Mouse (Mus musculus): ENCODE measurements at regions not wholly inside any gene's neighbourhood (a gene's known extent, or its start where the extent isn't known, plus 50 kb on each side); places are given as distances from the start of the nearest gene placed in this dataset.

DNA sequence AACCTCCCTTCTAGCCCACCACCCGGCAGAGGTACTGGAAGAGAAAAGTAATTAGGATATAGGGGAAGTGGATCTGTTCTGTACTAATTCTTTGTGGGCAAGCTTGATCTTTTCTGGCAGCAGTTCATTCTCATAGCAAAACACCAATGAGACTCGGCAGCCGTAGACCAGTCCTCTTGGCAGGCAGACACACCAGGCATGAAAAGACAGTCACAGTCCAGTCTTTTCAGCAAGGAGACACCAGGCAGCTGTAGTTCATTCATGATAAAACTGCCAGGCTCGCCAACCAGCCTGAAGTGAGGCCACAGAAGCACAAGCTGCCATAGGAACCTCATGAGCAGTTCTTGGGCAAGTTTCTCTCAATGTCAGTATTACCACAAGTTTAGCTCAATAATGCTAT is 383.5 kb upstream of the Zic4 start:
- Histone ChIP-seq H3K4me3 (ENCODE audit: low read length) (no peak overlapping the region), H3K9me3 (ENCODE audit: control insufficient read depth, low read length) (no peaks in the 10 kb centered on the region), H3K4me1 (ENCODE audit: control insufficient read depth, insufficient read depth, low read length) (no peaks in the 10 kb centered on the region), H3K36me3 (ENCODE audit: control insufficient read depth, insufficient read depth, low read length) (no peaks in the 10 kb centered on the region), H3K27me3 (replicated peaks; ENCODE audit: control insufficient read depth, insufficient read depth, low read length) (no peaks in the 10 kb centered on the region), H3K4me2 (ENCODE audit: low read depth, low read length) (no peak overlapping the region), H3K27ac (ENCODE audit: low read length) (no peak overlapping the region), H3K9ac (ENCODE audit: low read depth, low read length) (no peak overlapping the region)
- 76% methylated on average over 4 of the region's 4 CpGs for WGBS
- no peak for ATAC-seq

DNA sequence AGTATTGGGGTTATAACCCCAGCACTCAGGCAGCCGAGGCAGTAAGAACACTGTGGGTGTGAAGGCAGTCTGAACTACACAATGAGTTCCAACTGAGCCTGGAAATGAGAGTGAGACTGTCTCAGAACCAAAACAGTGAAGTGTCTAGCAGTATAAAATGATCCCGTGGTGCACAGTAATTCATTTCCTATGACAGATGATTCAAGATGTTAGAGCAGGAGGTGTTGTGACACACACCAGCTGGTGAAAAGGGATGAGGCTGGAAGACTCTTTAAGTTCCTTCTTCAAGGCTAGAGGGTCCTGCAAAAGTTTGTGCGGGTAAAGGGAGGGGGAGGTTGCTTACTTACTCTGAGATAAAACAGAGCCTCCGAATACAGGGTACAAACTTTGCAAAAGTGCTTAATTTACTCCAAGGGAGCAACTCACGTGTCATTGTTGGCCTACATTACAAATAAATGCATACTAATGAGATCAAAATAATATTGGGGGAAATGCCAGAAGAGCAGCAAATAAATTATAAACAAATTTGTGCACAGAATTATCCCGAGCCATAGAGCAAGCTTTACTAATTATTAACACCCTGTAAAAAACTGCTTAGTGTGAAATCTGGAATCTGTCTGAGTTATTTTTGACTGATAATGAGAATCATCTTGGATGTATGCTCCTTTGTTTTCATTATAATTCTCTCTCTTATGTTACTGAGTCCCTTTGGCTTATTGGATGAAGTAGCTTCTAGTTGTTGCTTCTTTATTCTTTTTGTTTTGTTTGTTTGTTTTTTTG is 382.0 kb upstream of the Zic4 start:
- 45% methylated on average over 6 of the region's 6 CpGs for WGBS
- no peak overlapping the region for H3K4me2 ChIP-seq (ENCODE audit: low read depth, low read length)
- no peak overlapping the region for H3K4me3 ChIP-seq (ENCODE audit: low read length)
- H3K9ac ChIP-seq (ENCODE audit: low read depth, low read length): no peak overlapping the region
- ATAC-seq: no peak
- H3K27ac ChIP-seq (ENCODE audit: low read length): no peak overlapping the region
- H3K27me3 ChIP-seq (replicated peaks; ENCODE audit: control insufficient read depth, insufficient read depth, low read length): no peaks in the 10 kb centered on the region
- H3K36me3 ChIP-seq (ENCODE audit: control insufficient read depth, insufficient read depth, low read length): no peaks in the 10 kb centered on the region
- no peaks in the 10 kb centered on the region for H3K4me1 ChIP-seq (ENCODE audit: control insufficient read depth, insufficient read depth, low read length)
- H3K9me3 ChIP-seq (ENCODE audit: control insufficient read depth, low read length): no peaks in the 10 kb centered on the region

DNA sequence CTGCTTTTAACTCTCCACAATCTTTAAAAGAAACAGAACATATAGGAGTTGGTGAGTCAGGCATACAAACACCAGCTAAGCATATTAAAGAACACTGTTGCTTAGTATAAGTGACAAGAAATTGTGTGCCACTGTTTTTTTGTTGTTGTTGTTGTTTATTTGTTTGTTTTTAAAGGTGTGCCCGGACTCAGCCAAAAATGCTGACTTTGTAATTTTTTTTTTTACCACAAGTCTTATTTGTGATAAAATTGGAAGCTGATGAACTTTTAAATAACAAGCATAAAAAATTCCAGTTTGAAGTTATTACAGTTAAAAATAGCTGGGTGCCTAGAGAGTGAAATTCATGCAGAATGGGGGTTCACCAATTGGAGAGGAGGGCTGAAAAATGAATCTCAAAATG is 363.0 kb upstream of the Zic4 start:
- Histone ChIP-seq H3K9ac (ENCODE audit: low read depth, low read length) (no peak overlapping the region), H3K4me1 (ENCODE audit: control insufficient read depth, insufficient read depth, low read length) (no peaks in the 10 kb centered on the region), H3K36me3 (ENCODE audit: control insufficient read depth, insufficient read depth, low read length) (no peaks in the 10 kb centered on the region), H3K27ac (ENCODE audit: low read length) (no peak overlapping the region), H3K27me3 (replicated peaks; ENCODE audit: control insufficient read depth, insufficient read depth, low read length) (no peaks in the 10 kb centered on the region), H3K4me3 (ENCODE audit: low read length) (no peak overlapping the region), H3K9me3 (ENCODE audit: control insufficient read depth, low read length) (no peaks in the 10 kb centered on the region), H3K4me2 (ENCODE audit: low read depth, low read length) (no peak overlapping the region)
- 88% methylated on average over 1 of the region's 1 CpGs for WGBS
- ATAC-seq: no peak

DNA sequence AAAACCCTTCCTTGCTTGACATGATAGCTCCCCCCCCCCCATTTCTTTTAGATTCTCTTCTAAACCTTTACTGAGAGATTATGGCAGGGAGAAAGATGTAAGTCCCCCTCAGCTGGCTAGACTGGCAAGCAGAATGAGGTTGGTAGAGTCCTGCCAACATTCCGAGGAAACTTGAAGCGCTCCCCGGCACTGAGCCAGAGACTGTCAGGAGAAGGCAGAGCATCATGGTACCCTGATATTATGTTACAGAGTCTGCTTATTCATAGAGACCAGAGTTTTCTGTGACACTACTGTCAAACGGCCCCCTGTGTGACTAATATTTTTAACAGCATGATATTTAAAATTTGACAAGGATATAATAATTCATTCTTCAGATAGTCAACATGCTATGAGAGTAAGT is 358.0 kb upstream of the Zic4 start:
- WGBS: 79% methylated on average over 4 of the region's 4 CpGs
- no peak overlapping the region for H3K9ac ChIP-seq (ENCODE audit: low read depth, low read length)
- H3K4me3 ChIP-seq (ENCODE audit: low read length): no peak overlapping the region
- H3K27me3 ChIP-seq (replicated peaks; ENCODE audit: control insufficient read depth, insufficient read depth, low read length): no peaks in the 10 kb centered on the region
- ATAC-seq: no peak
- no peak overlapping the region for H3K4me2 ChIP-seq (ENCODE audit: low read depth, low read length)
- H3K9me3 ChIP-seq (ENCODE audit: control insufficient read depth, low read length): no peaks in the 10 kb centered on the region
- H3K36me3 ChIP-seq (ENCODE audit: control insufficient read depth, insufficient read depth, low read length): no peaks in the 10 kb centered on the region
- no peak overlapping the region for H3K27ac ChIP-seq (ENCODE audit: low read length)
- H3K4me1 ChIP-seq (ENCODE audit: control insufficient read depth, insufficient read depth, low read length): no peaks in the 10 kb centered on the region

DNA sequence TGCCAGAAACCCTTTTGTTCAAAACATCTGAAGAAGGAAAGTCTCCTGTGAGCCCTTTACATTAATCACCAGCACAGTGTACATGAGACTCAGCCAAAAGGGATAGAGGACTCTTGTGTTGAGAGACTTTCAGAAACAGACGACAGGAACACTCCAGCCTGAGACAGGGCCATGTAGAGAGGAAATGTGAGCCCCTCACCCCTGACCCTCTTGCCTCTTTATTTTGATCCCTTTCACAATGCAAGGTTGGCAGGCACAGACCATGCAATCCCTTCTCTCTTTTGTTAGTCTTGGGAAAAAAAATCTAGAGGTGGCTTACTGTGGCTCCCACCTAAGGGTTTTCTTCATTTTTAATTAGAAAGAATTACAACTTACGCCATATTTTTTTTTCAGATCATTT is 321.7 kb upstream of the Zic4 start:
- no peak overlapping the region for H3K27ac ChIP-seq (ENCODE audit: low read length)
- H3K4me3 ChIP-seq (ENCODE audit: low read length): no peak overlapping the region
- no peaks in the 10 kb centered on the region for H3K27me3 ChIP-seq (replicated peaks; ENCODE audit: control insufficient read depth, insufficient read depth, low read length)
- H3K9me3 ChIP-seq (ENCODE audit: control insufficient read depth, low read length): no peaks in the 10 kb centered on the region
- no peak for ATAC-seq
- no peaks in the 10 kb centered on the region for H3K36me3 ChIP-seq (ENCODE audit: control insufficient read depth, insufficient read depth, low read length)
- H3K4me2 ChIP-seq (ENCODE audit: low read depth, low read length): no peak overlapping the region
- WGBS: 61% methylated on average over 2 of the region's 2 CpGs
- H3K9ac ChIP-seq (ENCODE audit: low read depth, low read length): no peak overlapping the region
- H3K4me1 ChIP-seq (ENCODE audit: control insufficient read depth, insufficient read depth, low read length): no peaks in the 10 kb centered on the region

DNA sequence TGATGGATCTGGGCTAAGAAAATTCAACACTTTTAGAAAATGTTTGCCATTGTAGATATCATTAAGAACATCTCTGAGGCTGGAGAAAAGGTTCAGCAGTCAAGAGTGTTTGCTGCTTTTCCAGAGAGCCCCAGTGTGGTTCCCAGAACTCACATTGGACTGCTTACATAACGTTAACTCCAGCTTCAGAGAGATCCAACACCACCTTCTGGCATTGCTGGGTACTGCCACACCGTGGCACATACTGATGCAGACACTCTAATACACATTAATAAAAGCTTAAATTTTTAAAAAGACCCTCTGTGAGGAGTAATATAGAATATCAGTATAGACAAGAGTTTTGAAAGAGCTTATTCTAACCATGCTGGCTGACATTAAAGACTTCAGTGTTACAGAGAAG is 313.6 kb upstream of the Zic4 start:
- Histone ChIP-seq H3K36me3 (ENCODE audit: control insufficient read depth, insufficient read depth, low read length) (no peaks in the 10 kb centered on the region), H3K4me2 (ENCODE audit: low read depth, low read length) (no peak overlapping the region), H3K9ac (ENCODE audit: low read depth, low read length) (no peak overlapping the region), H3K27me3 (replicated peaks; ENCODE audit: control insufficient read depth, insufficient read depth, low read length) (no peaks in the 10 kb centered on the region), H3K9me3 (ENCODE audit: control insufficient read depth, low read length) (no peaks in the 10 kb centered on the region), H3K27ac (ENCODE audit: low read length) (no peak overlapping the region), H3K4me1 (ENCODE audit: control insufficient read depth, insufficient read depth, low read length) (no peaks in the 10 kb centered on the region), H3K4me3 (ENCODE audit: low read length) (no peak overlapping the region)
- no peak for ATAC-seq
- 31% methylated on average over 2 of the region's 2 CpGs for WGBS

DNA sequence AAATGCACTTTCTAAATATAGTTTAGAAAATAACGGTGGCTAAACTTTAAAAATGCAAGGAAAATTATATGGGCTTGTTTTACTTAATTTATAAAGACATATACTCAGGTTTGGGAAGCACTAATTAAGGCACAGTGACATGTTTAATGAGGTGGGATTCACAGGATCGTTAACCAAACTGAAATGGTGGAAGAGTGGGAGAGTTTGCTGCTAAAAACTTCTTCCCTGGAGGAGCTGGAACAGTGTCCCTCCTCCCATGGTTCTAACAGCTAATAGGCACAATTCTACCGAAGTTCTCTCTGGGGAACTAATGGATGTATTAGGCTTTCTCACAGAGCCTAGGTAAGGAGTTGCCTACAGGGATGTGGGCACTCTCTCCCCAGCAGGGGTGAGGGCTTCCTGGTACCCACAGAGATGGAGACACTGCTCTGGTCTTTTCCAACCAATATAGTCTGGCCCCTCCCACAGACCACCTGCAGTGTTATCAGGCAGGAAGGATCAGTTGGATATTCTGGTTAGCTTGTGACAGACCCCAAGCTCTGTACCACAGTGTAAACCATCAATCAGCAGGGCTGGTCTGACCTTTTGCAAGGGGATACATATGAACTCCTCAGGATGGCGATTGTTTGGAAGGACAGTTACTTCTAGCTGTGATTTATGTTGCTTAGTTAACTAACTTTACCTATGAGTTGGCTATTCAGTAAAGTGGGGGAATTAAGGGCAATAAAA is 309.0 kb upstream of the Zic4 start:
- Histone ChIP-seq H3K27me3 (replicated peaks; ENCODE audit: control insufficient read depth, insufficient read depth, low read length) (no peaks in the 10 kb centered on the region), H3K27ac (ENCODE audit: low read length) (no peak overlapping the region), H3K4me2 (ENCODE audit: low read depth, low read length) (no peak overlapping the region), H3K36me3 (ENCODE audit: control insufficient read depth, insufficient read depth, low read length) (no peaks in the 10 kb centered on the region), H3K4me1 (ENCODE audit: control insufficient read depth, insufficient read depth, low read length) (no peaks in the 10 kb centered on the region), H3K4me3 (ENCODE audit: low read length) (no peak overlapping the region), H3K9ac (ENCODE audit: low read depth, low read length) (no peak overlapping the region), H3K9me3 (ENCODE audit: control insufficient read depth, low read length) (no peaks in the 10 kb centered on the region)
- 57% methylated on average over 4 of the region's 4 CpGs for WGBS
- no peak for ATAC-seq

DNA sequence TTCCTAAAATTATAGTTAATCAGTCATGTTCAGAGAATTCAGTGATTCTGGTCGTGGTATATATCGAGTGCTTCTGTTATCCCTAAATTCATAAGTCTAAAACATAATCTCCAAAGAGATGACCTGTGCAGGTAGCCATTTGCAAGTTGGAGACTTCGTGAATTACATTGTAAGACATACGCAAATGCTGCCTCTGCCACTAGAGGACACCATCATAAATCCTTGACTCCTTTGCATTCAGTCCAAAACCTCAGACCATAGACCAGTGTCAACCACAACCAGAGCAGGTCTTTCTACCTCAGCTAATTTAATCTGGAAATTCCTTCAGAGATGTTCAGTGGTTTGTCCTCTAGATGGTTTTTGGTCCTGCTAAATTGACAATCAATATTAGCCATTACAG is 302.8 kb upstream of the Zic4 start:
- WGBS: 72% methylated on average over 4 of the region's 4 CpGs
- no peak for ATAC-seq
- H3K27ac ChIP-seq (ENCODE audit: low read length): no peak overlapping the region

DNA sequence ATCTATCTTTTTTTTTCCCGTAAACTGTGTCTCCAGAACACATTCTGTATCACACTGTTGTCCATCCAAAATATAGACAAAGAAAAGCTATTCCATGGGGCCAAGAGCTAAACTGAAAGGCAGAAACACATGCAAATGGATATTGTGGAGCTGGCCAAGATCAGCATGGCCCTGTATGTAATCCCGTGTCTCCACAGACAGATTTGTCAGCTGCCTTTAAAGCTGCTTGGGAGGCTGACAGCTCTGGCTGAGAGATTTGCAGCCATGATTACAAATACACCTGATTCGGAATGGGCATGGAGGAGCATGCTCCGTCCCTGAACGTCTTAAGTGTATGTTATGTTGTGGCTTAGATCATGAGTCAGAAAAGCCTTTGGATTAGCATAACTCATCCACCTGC is 292.7 kb upstream of the Zic4 start:
- H3K27ac ChIP-seq (ENCODE audit: low read length): no peak overlapping the region

More for the DNA sequence above, 302.8 kb upstream of the Zic4 start:
- H3K4me3 ChIP-seq (ENCODE audit: low read length): no peak overlapping the region
- no peaks in the 10 kb centered on the region for H3K4me1 ChIP-seq (ENCODE audit: control insufficient read depth, insufficient read depth, low read length)
- no peaks in the 10 kb centered on the region for H3K36me3 ChIP-seq (ENCODE audit: control insufficient read depth, insufficient read depth, low read length)
- H3K9me3 ChIP-seq (ENCODE audit: control insufficient read depth, low read length): no peaks in the 10 kb centered on the region
- no peaks in the 10 kb centered on the region for H3K27me3 ChIP-seq (replicated peaks; ENCODE audit: control insufficient read depth, insufficient read depth, low read length)
- no peak overlapping the region for H3K4me2 ChIP-seq (ENCODE audit: low read depth, low read length)
- H3K9ac ChIP-seq (ENCODE audit: low read depth, low read length): no peak overlapping the region

More for the DNA sequence above, 292.7 kb upstream of the Zic4 start:
- WGBS: 74% methylated on average over 5 of the region's 5 CpGs
- Histone ChIP-seq H3K9ac (ENCODE audit: low read depth, low read length) (no peak overlapping the region), H3K4me2 (ENCODE audit: low read depth, low read length) (no peak overlapping the region), H3K9me3 (ENCODE audit: control insufficient read depth, low read length) (no peaks in the 10 kb centered on the region), H3K4me1 (ENCODE audit: control insufficient read depth, insufficient read depth, low read length) (no peaks in the 10 kb centered on the region), H3K36me3 (ENCODE audit: control insufficient read depth, insufficient read depth, low read length) (no peaks in the 10 kb centered on the region), H3K27me3 (replicated peaks; ENCODE audit: control insufficient read depth, insufficient read depth, low read length) (no peaks in the 10 kb centered on the region), H3K4me3 (ENCODE audit: low read length) (no peak overlapping the region)
- no peak for ATAC-seq
